In the genomic region with DNA sequence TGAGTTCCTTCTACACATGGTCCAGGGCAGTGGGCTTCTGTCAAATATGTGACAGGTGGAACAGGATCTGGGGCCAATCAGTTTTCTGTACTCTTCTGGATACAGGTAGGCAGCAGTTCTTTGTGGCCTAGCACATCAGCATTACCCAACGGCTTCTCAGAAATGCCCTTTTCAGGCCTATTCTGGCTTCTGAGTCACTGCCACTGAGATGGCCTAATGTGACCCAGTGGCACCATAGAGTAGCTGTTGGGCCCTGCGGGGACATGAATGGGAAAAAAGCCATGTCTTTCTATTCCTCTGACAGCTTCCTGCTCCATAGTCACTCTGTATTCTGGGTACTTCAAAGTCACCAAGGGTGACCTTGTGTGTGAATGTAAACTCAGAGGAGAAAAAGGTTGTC, we compare ENCODE assay signal across 27 mouse cellular contexts. TPM values are rescaled to one million over a fixed set of nuclear protein-coding genes. Genes with fewer than 3 reads are reported as not detected.
DNase-seq lines count a peak whose midpoint lies in the region; ATAC-seq and TF ChIP-seq lines count a peak whose summit lies in the region.
"Had no signal": no experiment of that assay in that cellular context is flagged by ENCODE, and none has a peak within 500 bp of the region (broad histone marks: within the 10 kb centered on the region; RNA-seq: fewer than 3 reads in every experiment).

No protein-coding gene starts in this region.

- no peak for TF ChIP-seq POLR2A in liver, adult 2 months (IDR thresholded peaks at IDR 0.05; ENCODE audit: extremely low read depth, insufficient read depth, low read length)

- no peak overlapping the region for H3K4me2 ChIP-seq in liver, embryonic 11.5 days
- H3K4me2 ChIP-seq: forebrain, embryonic 13.5 days; heart, embryonic 13.5 days; hindbrain, embryonic 14.5 days had no signal

- no peak overlapping the region for H3K9ac ChIP-seq in liver, adult 2 months (ENCODE audit: low read depth, low read length)
- no peak overlapping the region for H3K9ac ChIP-seq in liver, embryonic 11.5 days (ENCODE audit: low read depth, low read length)
- H3K9ac ChIP-seq: forebrain, embryonic 13.5 days; heart, embryonic 13.5 days; hindbrain, embryonic 14.5 days had no signal

- 26% methylated on average over 2 of the region's 2 CpGs for WGBS in liver, adult 2 months
- WGBS in liver, embryonic 11.5 days: 86% methylated on average over 2 of the region's 2 CpGs

- no peak for TF ChIP-seq CTCF in liver, adult 2 months (IDR thresholded peaks at IDR 0.05; ENCODE audit: low read depth, low read length)

- peak overlapping the region; percentile 55; the same call in 1 of the 2 replicates for H3K27ac ChIP-seq in liver, adult 2 months (replicated peaks; ENCODE audit: insufficient read depth, low read depth, low read length)
- H3K27ac ChIP-seq in liver, embryonic 11.5 days (ENCODE audit: low read depth, low read length): no peak overlapping the region
- H3K27ac ChIP-seq: forebrain, embryonic 10.5 days; forebrain, embryonic 13.5 days; heart, adult 2 months; heart, embryonic 10.5 days; heart, embryonic 13.5 days; hindbrain, embryonic 14.5 days; hindbrain, postnatal 0 days had no signal

- no peaks in the 10 kb centered on the region for H3K9me3 ChIP-seq in liver, embryonic 11.5 days (ENCODE audit: control insufficient read depth, low read length)
- H3K9me3 ChIP-seq: forebrain, embryonic 13.5 days; heart, embryonic 10.5 days had no signal

- no peaks in the 10 kb centered on the region for H3K27me3 ChIP-seq in liver, adult 2 months (ENCODE audit: control insufficient read depth, insufficient read depth, low read length)
- H3K27me3 ChIP-seq in liver, embryonic 11.5 days (replicated peaks; ENCODE audit: control insufficient read depth, insufficient read depth, low read length): no peaks in the 10 kb centered on the region
- H3K27me3 ChIP-seq: CH12.LX; forebrain, embryonic 13.5 days; heart, embryonic 13.5 days; Patski had no signal

- peaks cover 19% of the 10 kb centered on the region for H3K4me1 ChIP-seq in liver, adult 2 months (ENCODE audit: control insufficient read depth, insufficient read depth, low read length)
- H3K4me1 ChIP-seq in liver, embryonic 11.5 days (replicated peaks; ENCODE audit: control insufficient read depth, insufficient read depth, low read length): no peaks in the 10 kb centered on the region
- H3K4me1 ChIP-seq: forebrain, embryonic 13.5 days had no signal

- H3K79me2 ChIP-seq in liver, adult 2 months (ENCODE audit: control insufficient read depth, insufficient read depth, low read length): no peaks in the 10 kb centered on the region

- no peaks in the 10 kb centered on the region for H3K36me3 ChIP-seq in liver, adult 2 months (ENCODE audit: control insufficient read depth, insufficient read depth, low read length)
- no peaks in the 10 kb centered on the region for H3K36me3 ChIP-seq in liver, embryonic 11.5 days (ENCODE audit: control insufficient read depth, insufficient read depth, low read length)
- H3K36me3 ChIP-seq: forebrain, embryonic 10.5 days; G1E; heart, embryonic 10.5 days; heart, embryonic 13.5 days had no signal

- intact Hi-C loops in left cerebral cortex, postnatal 36 days (cut with DNase I): no loop called here

- H3K4me3 ChIP-seq in liver, adult 2 months (ENCODE audit: insufficient read depth, low read depth, low read length): no peak overlapping the region
- H3K4me3 ChIP-seq in liver, embryonic 11.5 days (ENCODE audit: low read depth, low read length): no peak overlapping the region
- H3K4me3 ChIP-seq: forebrain, embryonic 10.5 days; forebrain, embryonic 13.5 days; heart, adult 2 months; heart, embryonic 10.5 days; heart, embryonic 13.5 days had no signal

- DNase-seq in adrenal gland, adult 8-10 months: peak; percentile 69
- no peak for DNase-seq in adrenal gland, adult 18-20 months (ENCODE audit: low spot score in 2 of 2)
- DNase-seq in liver, adult 2 months (ENCODE audit: extremely low read depth, low read depth, low spot score): no peak
- DNase-seq in liver, embryonic 11.5 days (ENCODE audit: low spot score): no peak
- DNase-seq in adrenal gland, postnatal 36 days: peak; percentile 54 to 56
- no peak for DNase-seq in left cerebral cortex, postnatal 36 days (ENCODE audit: low spot score in 2 of 2)
- DNase-seq: B cell, adult 2 months; cerebellum, adult 18-20 months; cerebellum, adult 9-10 months; cerebellum, postnatal 14 days; gastrocnemius, postnatal 10 days; gastrocnemius, postnatal 36 days; heart, adult 2 months; heart, postnatal 14 days; heart, postnatal 4 days had no signal

- ATAC-seq in liver, embryonic 11.5 days (replicated peaks; ENCODE audit: low FRiP score): no peak
- ATAC-seq: forebrain, embryonic 13.5 days; forebrain, embryonic 16.5 days; hindbrain, postnatal 0 days; inflammation-experienced regulatory T-cells, adult 6 months; intestine, embryonic 16.5 days; Patski had no signal

RNA-seq across cellular contexts. Expression of gene Id2, which starts 15.9 kb away (rescaled TPM):
- 100 to 1,000 TPM; 302 to 463 (median 440) TPM for total RNA-seq in adrenal gland, adult 8-10 months (2022)
- total RNA-seq in adrenal gland, adult 18-20 months (2021): 100 to 1,000 TPM; 404 to 543 TPM
- total RNA-seq in liver, adult 2 months (2014; rRNA removed): 81.9 and 156 TPM in 2 replicates
- polyA plus RNA-seq in liver, adult 2 months (2012; rRNA removed): 172 and 199 TPM in 2 replicates
- 227 and 228 TPM in 2 replicates for polyA plus RNA-seq in liver, embryonic 11.5 days (2014; fragmentation: Nextera tagmentation; extraction: Ambion mirVana)
- 100 to 1,000 TPM; 247 to 491 TPM for total RNA-seq in adrenal gland, postnatal 36 days (2021)
- total RNA-seq in left cerebral cortex, postnatal 36 days (2021): 100 to 1,000 TPM; 155 to 170 TPM
- polyA plus RNA-seq: G1E had no signal

Comparison
In these comparisons a context has a peak if more than half of its experiments do, and no peak if none do; other contexts are left out.
1. DNase-seq: peak in adrenal gland, adult 8-10 months (single experiment) and adrenal gland, postnatal 36 days (2 of 2); none in adrenal gland, adult 18-20 months (0 of 2), liver, adult 2 months (single experiment), liver, embryonic 11.5 days (single experiment) and left cerebral cortex, postnatal 36 days (0 of 2).